Mouse (Mus musculus) intestine, postnatal 0 days (tissue): ENCODE results near the gene Degs1. TPM values are rescaled to one million over a fixed set of nuclear protein-coding genes. Genes with fewer than 3 reads are reported as not detected.
A peak's percentile ranks its signal among the peaks of the same experiment; 100 is the strongest.

Source experiments
- ATAC-seq: fragments of 200-750 bp; cut with Nextera tagmentation; 2 replicates; pipeline ENCODE4 v1.8.0; 2017; ENCODE audit warnings: mild to moderate bottlenecking, moderate TSS enrichment, moderate library complexity
- H3K27ac ChIP-seq: fragments of 300-500 bp; sonication (generic); 2 replicates; pipeline ENCODE4 v1.5.1; 2014; ENCODE audit warnings: mild to moderate bottlenecking, low read depth, low read length, moderate library complexity
- H3K27me3 ChIP-seq: fragments of 300-500 bp; sonication (generic); replicated peaks from 2 replicates; pipeline ENCODE4 v1.6.1; 2014; ENCODE audit warnings: low read length, mixed read lengths; ENCODE audit not compliant: control insufficient read depth, insufficient read depth
- H3K36me3 ChIP-seq: fragments of 300-500 bp; sonication (generic); 2 replicates; pipeline ENCODE4 v1.6.1; 2014; ENCODE audit warnings: mild to moderate bottlenecking, moderate library complexity; ENCODE audit not compliant: control insufficient read depth, insufficient read depth
- H3K4me1 ChIP-seq: fragments of 300-500 bp; sonication (generic); replicated peaks from 2 replicates; pipeline ENCODE4 v1.6.1; 2014; ENCODE audit warnings: antibody characterized with exemption, low read length, mixed read lengths; ENCODE audit not compliant: control insufficient read depth, insufficient read depth
- H3K4me2 ChIP-seq: fragments of 300-500 bp; sonication (generic); replicated peaks from 2 replicates; pipeline ENCODE4 v1.6.1; 2014; ENCODE audit warnings: low read depth, mild to moderate bottlenecking, moderate library complexity
- H3K4me3 ChIP-seq: fragments of 300-500 bp; sonication (generic); 2 replicates; pipeline ENCODE4 v1.5.1; 2014; ENCODE audit warnings: low read depth, low read length
- H3K9ac ChIP-seq: fragments of 300-500 bp; sonication (generic); 2 replicates; pipeline ENCODE4 v1.6.1; 2014; ENCODE audit warnings: mild to moderate bottlenecking, low read depth, low read length
- H3K9me3 ChIP-seq: fragments of 300-500 bp; sonication (generic); 2 replicates; pipeline ENCODE4 v1.6.1; 2016; ENCODE audit warnings: mixed run types; ENCODE audit not compliant: control insufficient read depth
- CTCF ChIP-seq: sonication (generic); IDR thresholded peaks from 2 replicates; pipeline ENCODE4 v1.5.1; 2016; ENCODE audit warnings: low read depth, mild to moderate bottlenecking, control low read depth, antibody characterized with exemption, moderate library complexity
- WGBS: fragments of 180-500 bp; shearing (Covaris S2); extraction: QIAGEN DNeasy Blood & Tissue Kit; methylation state at CpG from one replicate; pipeline ENCODE4 v1.1.7; 2014; 5-methylcytosine and 5-hydroxymethylcytosine counted together
- polyA plus RNA-seq: library from polyadenylated mRNA; unstranded; fragments of >200 nt; fragmentation: Nextera tagmentation; extraction: Ambion mirVana; gene quantifications from 2 replicates; pipeline ENCODE4 v1.2.1, GENCODE M21; 2015

The Degs1 gene
- 96.7 and 98.2 TPM in 2 replicates for polyA plus RNA-seq

DNA sequence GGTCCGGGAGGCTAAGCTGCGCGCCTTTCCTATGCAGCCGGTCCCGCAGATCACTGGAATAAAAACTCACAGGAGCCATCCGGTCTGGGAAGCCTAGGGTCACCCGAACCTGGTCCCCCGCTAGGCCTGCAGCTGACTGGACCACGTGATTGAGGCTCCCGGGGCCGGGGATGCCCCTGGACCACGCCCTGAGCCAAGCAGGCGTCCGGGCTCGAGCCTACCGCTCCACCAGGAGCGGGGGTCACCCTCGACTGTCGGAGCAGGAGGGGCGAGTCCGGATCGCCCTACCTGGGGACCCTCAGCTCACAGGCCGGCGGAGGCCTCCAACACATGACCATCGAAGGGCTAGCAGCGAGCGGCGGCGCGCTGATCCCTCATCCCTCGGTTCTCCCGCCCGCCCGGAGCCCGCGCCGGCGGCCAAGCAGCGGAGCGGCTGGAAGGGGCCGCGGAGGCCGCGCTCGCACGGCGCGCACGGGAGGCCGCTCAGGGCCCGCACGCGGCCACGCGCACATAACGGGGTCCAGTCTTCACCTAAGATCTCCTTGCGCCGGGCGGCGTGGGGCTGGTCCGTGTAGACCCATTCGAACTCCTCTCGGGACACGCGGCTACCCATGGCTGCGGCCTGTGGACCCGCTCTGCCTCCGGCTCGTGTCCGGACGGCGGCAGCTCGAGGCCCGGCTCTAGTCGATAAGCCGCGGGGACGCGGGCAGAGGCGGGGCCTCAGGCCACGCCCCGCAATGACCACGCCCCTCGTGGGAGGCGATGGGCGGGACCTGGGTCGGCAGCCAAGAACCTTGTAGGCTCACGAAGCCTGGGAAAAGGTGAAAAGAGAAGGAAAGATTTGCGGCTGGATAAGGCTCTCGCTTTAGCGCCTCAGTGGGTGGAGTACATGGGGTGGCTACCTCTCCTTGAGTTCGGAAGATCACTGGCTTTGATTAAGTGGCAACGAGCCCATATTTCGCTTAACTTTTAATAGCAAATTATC is at the start of gene Degs1:
TSS of gene Degs1 (minus strand) at position 714 of the 985 bp plus-strand sequence.
- peak within 1 kb of the TSS; percentile 84 for H3K4me3 ChIP-seq
- peak; percentile 89 for ATAC-seq
- H3K27me3 ChIP-seq: no peaks in the 10 kb centered on the region
- peak within 1 kb of the TSS; percentile 88 for H3K27ac ChIP-seq
- TF ChIP-seq CTCF: no peak
- H3K9ac ChIP-seq: peak within 1 kb of the TSS; percentile 82
- H3K4me1 ChIP-seq: no peaks in the 10 kb centered on the region
- under 1% methylated on average over 94 of the region's 94 CpGs for WGBS
- no peaks in the 10 kb centered on the region for H3K9me3 ChIP-seq
- H3K36me3 ChIP-seq: peaks cover 23% of the 10 kb centered on the region
- H3K4me2 ChIP-seq: peak within 1 kb of the TSS; percentile 89

DNA sequence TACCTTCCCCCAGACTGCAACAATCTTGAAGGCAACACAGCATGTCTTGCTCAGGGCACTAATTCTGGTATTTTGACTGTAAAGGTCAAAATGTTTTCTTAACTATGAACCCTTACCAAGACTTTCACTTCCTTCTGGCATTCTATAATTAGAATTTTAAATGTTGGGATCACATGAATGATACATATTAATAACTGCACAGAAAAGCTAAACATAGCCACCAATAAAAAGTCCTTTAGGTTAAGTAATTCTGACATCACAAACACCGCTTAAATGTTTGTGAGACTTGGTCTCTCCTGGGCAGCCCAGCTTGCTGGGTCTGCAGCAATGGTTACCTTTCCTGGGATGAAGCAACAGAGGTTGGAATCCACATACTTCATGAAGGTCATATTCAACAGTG is 43.3 kb upstream of the Degs1 start:
- Histone ChIP-seq H3K4me1 (no peaks in the 10 kb centered on the region), H3K27me3 (no peaks in the 10 kb centered on the region), H3K9me3 (no peaks in the 10 kb centered on the region), H3K4me2 (no peak overlapping the region), H3K27ac (no peak overlapping the region), H3K36me3 (peaks cover 43% of the 10 kb centered on the region), H3K4me3 (no peak overlapping the region), H3K9ac (no peak overlapping the region)
- no peak for TF ChIP-seq CTCF
- no peak for ATAC-seq
- WGBS: 93% methylated on average over 1 of the region's 1 CpGs

DNA sequence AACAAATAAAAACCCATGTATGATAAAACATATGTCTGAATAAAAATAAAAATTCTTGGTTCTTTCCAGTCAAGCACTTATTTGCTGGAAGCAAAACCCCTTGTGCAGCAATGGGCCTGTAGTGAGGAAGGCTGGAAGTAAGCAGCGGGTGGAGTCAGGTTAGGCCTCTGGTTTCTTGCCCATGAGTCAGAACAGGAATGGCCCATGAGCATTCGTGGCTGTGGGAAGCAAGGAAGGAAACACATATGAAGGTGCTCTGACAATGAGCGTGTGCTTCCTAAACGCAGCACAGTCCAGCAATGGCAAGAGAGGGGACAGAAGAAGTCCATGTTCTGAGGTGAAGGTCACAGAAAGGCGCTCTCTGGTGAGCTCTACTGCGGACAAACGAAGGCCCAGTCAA is 41.9 kb upstream of the Degs1 start:
- 95% methylated on average over 7 of the region's 7 CpGs for WGBS
- peaks cover 43% of the 10 kb centered on the region for H3K36me3 ChIP-seq
- no peaks in the 10 kb centered on the region for H3K27me3 ChIP-seq
- no peak for ATAC-seq
- no peaks in the 10 kb centered on the region for H3K9me3 ChIP-seq
- no peak overlapping the region for H3K9ac ChIP-seq
- H3K4me3 ChIP-seq: no peak overlapping the region
- H3K4me1 ChIP-seq: no peaks in the 10 kb centered on the region
- no peak overlapping the region for H3K4me2 ChIP-seq
- TF ChIP-seq CTCF: no peak
- H3K27ac ChIP-seq: no peak overlapping the region

DNA sequence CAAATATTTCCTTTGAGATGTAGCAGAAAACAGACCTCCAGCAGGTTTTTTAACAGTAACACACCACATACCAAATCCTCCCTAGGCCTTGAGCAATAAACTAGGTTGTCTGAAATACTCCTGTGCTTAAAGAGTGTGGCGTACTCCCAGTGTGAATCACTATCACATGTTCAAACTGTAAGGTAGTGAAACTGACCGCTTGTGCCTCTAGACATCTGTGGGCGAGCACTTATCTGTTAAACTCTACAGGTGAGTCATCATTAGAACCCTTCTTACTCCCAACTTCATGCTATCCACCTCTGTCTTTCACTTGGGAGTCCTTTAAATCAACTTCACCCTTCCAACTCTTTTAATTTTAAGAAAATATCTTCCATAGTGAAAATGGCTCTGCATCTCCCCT is 40.5 kb upstream of the Degs1 start:
- 61% methylated on average over 3 of the region's 3 CpGs for WGBS
- Histone ChIP-seq H3K9ac (no peak overlapping the region), H3K4me3 (no peak overlapping the region), H3K36me3 (peaks cover 48% of the 10 kb centered on the region), H3K4me1 (no peaks in the 10 kb centered on the region), H3K27me3 (no peaks in the 10 kb centered on the region), H3K4me2 (no peak overlapping the region), H3K9me3 (no peaks in the 10 kb centered on the region), H3K27ac (peak overlapping the region; percentile 35)
- TF ChIP-seq CTCF: no peak
- peak; percentile 54; the same call in 1 of the 2 replicates for ATAC-seq

DNA sequence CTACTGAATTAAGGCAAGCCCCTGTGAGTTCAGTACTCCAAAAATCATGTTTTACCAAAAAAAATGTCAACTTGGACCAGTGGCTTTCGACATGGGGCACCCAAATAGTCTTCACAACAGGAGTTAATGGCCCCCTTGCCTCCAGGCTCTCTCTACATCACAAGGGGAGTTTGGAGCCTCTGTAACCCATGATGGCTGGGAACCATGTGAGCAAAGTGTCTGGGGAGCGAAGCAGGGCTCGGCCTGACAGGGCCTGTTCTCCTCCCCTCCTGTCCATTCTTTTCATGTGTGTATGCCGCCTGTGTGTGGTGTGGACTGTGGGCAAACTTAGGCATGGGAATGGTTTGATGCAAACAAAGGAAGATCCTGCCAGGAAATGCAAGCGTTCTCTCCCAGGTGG is 31.6 kb upstream of the Degs1 start:
- ATAC-seq: no peak
- H3K4me2 ChIP-seq: no peak overlapping the region
- H3K36me3 ChIP-seq: peaks cover 46% of the 10 kb centered on the region
- no peak overlapping the region for H3K4me3 ChIP-seq
- 98% methylated on average over 5 of the region's 5 CpGs for WGBS
- no peak overlapping the region for H3K27ac ChIP-seq
- H3K4me1 ChIP-seq: no peaks in the 10 kb centered on the region
- TF ChIP-seq CTCF: no peak
- H3K9ac ChIP-seq: no peak overlapping the region
- H3K9me3 ChIP-seq: no peaks in the 10 kb centered on the region
- no peaks in the 10 kb centered on the region for H3K27me3 ChIP-seq

DNA sequence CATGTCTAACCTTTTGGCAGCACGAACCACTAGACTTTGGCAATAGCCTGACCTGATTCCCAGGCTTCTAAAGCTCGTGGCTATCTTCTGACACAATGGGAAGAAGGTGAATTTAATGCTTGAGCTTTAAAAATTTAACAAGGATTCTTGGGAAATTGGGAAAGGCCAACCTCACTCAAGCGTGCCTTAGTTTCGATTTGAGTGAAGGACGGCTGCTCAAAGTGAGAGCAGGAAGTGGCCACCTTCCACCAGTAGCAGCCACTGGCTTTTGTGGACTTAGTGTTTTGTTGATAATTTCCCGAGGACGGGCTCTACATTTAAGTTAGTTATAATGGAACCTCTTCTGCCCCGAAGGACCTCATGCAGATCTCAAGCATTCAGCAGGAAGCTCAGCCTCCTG is 30.6 kb upstream of the Degs1 start:
- no peak overlapping the region for H3K4me2 ChIP-seq

More for the DNA sequence above, 30.6 kb upstream of the Degs1 start:
- Histone ChIP-seq H3K36me3 (peaks cover 41% of the 10 kb centered on the region), H3K27me3 (no peaks in the 10 kb centered on the region), H3K27ac (no peak overlapping the region), H3K4me1 (no peaks in the 10 kb centered on the region), H3K9me3 (no peaks in the 10 kb centered on the region), H3K9ac (no peak overlapping the region), H3K4me3 (no peak overlapping the region)
- 90% methylated on average over 8 of the region's 8 CpGs for WGBS
- no peak for ATAC-seq
- TF ChIP-seq CTCF: no peak
